Mouse (Mus musculus) forebrain, embryonic 15.5 days (tissue): ENCODE results near the gene Slc6a9. TPM values are rescaled to one million over a fixed set of nuclear protein-coding genes. Genes with fewer than 3 reads are reported as not detected.

ENCODE experiments used
- ATAC-seq: fragments of 200-750 bp; cut with Nextera tagmentation; replicated peaks from 2 replicates; pipeline ENCODE4 v1.8.0; 2017; ENCODE audit warnings: mild to moderate bottlenecking, moderate TSS enrichment, moderate library complexity
- H3K27ac ChIP-seq: fragments of 300-500 bp; sonication (generic); replicated peaks from 2 replicates; pipeline ENCODE4 v1.5.1; 2015; ENCODE audit warnings: mild to moderate bottlenecking, inconsistent platforms
- H3K27me3 ChIP-seq: fragments of 300-500 bp; sonication (generic); 2 replicates; pipeline ENCODE4 v1.6.1; 2015; ENCODE audit warnings: inconsistent platforms
- H3K36me3 ChIP-seq: fragments of 300-500 bp; sonication (generic); 2 replicates; pipeline ENCODE4 v1.6.1; 2015; ENCODE audit warnings: mild to moderate bottlenecking, inconsistent platforms
- H3K4me1 ChIP-seq: fragments of 300-500 bp; sonication (generic); 2 replicates; pipeline ENCODE4 v1.6.1; 2015; ENCODE audit warnings: inconsistent platforms
- H3K4me2 ChIP-seq: fragments of 300-500 bp; sonication (generic); replicated peaks from 2 replicates; pipeline ENCODE4 v1.6.1; 2015; ENCODE audit warnings: mild to moderate bottlenecking, inconsistent platforms
- H3K4me3 ChIP-seq: fragments of 300-500 bp; sonication (generic); 2 replicates; pipeline ENCODE4 v1.5.1; 2015; ENCODE audit warnings: mild to moderate bottlenecking, inconsistent platforms
- H3K9ac ChIP-seq: fragments of 300-500 bp; sonication (generic); replicated peaks from 2 replicates; pipeline ENCODE4 v1.6.1; 2015; ENCODE audit warnings: mild to moderate bottlenecking, inconsistent platforms
- H3K9me3 ChIP-seq: fragments of 300-500 bp; sonication (generic); 2 replicates; pipeline ENCODE4 v1.6.1; 2016; ENCODE audit warnings: inconsistent platforms
- WGBS: fragments of 180-500 bp; shearing (Covaris S2); methylation state at CpG from one replicate; pipeline ENCODE4 v1.1.7; 2015; ENCODE audit warnings: mixed read lengths; 5-methylcytosine and 5-hydroxymethylcytosine counted together
- polyA plus RNA-seq: library from polyadenylated mRNA; unstranded; fragments of >200 nt; fragmentation: Nextera tagmentation; extraction: Ambion mirVana; gene quantifications from 2 replicates; pipeline ENCODE4 v1.2.1, GENCODE M21; 2015

Gene Slc6a9
- polyA plus RNA-seq: 9.0 and 11.3 TPM in 2 replicates

DNA sequence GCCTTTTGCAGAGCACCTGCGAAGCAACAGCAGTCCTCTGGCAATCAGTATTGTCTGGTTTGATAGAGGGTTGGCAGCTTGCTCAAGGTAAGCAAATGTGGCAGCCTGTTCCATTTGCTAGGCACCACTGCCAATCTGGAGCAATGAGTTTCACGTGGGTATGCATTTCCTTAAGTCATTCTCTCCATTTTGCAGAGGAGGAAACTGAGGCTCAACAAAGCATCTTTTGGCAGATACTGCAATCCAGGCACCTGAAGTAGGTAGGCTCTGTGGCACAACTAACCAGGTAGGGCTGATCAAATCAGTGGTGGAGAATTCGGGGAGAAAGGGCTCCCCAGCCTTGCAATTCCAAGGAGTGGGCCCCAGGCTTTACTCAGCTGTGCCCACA is at the start of gene Slc6a9:
TSS of gene Slc6a9 (plus strand) at position 50 of the 388 bp plus-strand sequence.
- Histone ChIP-seq H3K27me3 (no peaks in the 10 kb centered on the region), H3K4me2 (peak within 1 kb of the TSS; percentile 99), H3K9ac (peak within 1 kb of the TSS; percentile 78), H3K4me1 (peaks cover 19% of the 10 kb centered on the region), H3K9me3 (no peaks in the 10 kb centered on the region), H3K4me3 (peak within 1 kb of the TSS; percentile 66), H3K27ac (peak within 1 kb of the TSS; percentile 82), H3K36me3 (no peaks in the 10 kb centered on the region)
- ATAC-seq: no peak
- 12% methylated on average over 3 of the region's 3 CpGs for WGBS

DNA sequence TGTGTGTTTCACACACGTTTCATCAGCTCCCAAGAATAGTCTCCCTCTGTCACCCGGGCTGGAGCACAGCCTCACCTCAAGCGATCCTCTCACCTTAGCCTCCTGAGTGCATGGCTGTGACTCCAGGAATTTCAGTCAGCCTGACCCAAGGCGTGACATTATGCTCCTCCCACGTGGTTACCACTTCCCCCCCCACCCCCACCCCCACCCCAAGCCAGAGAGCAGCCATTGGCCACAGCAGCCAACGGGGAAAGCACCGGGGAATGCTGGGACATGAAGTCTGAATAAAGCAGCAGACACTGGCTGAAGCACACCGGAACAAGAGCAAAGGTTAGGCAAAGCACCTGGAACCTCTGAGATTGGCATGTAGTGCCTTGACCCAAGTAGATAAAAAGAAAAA is 47.3 kb upstream of the Slc6a9 start:
- Histone ChIP-seq H3K4me1 (no peaks in the 10 kb centered on the region), H3K9me3 (no peaks in the 10 kb centered on the region), H3K36me3 (no peaks in the 10 kb centered on the region), H3K27ac (no peak overlapping the region), H3K27me3 (no peaks in the 10 kb centered on the region), H3K4me2 (no peak overlapping the region), H3K4me3 (no peak overlapping the region), H3K9ac (no peak overlapping the region)
- 45% methylated on average over 8 of the region's 8 CpGs for WGBS
- peak; percentile 48; the same call in 1 of the 2 replicates for ATAC-seq

DNA sequence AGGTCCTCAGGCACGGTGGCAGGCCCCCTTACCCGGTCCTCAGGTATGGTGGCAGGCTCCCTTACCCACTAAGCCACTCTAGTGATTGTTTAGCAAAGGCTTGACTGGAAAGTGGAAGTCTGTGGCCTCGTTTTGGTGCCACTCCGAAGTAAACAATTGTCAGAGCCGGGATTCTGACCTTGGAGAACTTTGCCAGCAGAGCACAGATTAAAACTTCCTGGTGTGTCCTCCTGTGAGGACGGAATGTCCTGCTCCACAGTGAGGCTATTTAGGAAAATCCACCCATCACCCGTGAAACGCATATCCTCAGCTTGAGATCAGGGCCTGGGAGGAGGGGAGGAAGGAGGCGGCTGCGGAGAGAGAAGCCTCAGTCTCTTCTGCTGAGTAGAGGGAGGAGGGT is 46.0 kb upstream of the Slc6a9 start:
- no peak overlapping the region for H3K27ac ChIP-seq
- no peaks in the 10 kb centered on the region for H3K27me3 ChIP-seq
- ATAC-seq: no peak
- no peak overlapping the region for H3K9ac ChIP-seq
- H3K4me2 ChIP-seq: no peak overlapping the region
- H3K4me3 ChIP-seq: no peak overlapping the region
- no peaks in the 10 kb centered on the region for H3K36me3 ChIP-seq
- no peaks in the 10 kb centered on the region for H3K9me3 ChIP-seq
- no peaks in the 10 kb centered on the region for H3K4me1 ChIP-seq
- 74% methylated on average over 10 of the region's 10 CpGs for WGBS

DNA sequence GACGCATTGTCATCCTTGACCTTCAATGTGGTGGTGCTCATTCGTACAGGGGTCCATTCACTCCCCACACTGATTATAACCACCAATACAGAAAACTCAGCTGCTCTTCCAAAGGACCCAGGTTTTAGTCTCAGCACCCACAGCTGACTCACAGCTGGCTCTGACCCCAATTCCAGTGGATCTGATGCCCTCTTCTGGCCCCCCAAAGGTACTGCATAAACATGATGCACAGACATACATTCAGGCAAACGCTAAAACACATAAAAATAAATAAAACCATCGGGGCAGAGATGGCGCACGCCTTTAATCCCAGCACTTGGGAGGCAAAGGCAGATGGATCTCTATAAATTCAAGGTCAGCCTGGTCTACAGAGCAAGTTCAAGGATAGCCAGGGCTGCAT is 34.4 kb upstream of the Slc6a9 start:
- Histone ChIP-seq H3K27me3 (no peaks in the 10 kb centered on the region), H3K9ac (no peak overlapping the region), H3K27ac (no peak overlapping the region), H3K9me3 (no peaks in the 10 kb centered on the region), H3K4me1 (no peaks in the 10 kb centered on the region), H3K4me3 (no peak overlapping the region), H3K4me2 (no peak overlapping the region), H3K36me3 (no peaks in the 10 kb centered on the region)
- WGBS: 84% methylated on average over 6 of the region's 6 CpGs
- no peak for ATAC-seq

DNA sequence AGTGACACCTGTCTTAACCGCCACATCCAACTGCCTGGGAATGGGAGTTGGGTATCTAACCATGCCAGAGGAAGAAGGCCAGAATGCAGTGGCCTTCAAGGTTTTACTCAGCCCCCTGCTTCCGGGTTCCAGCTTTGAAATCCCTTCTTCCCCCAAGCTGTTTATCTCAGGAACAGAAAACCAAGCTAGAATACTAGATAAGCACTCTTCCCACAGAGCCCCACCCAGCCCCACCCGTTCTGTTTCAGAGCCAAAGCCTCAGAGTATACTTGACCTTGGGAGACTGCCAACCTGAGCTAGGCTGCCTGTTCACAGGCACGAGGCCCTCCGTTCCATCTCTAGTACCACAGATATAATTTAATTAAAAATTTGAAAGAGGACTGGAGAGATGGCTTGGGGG is 27.3 kb upstream of the Slc6a9 start:
- WGBS: 67% methylated on average over 5 of the region's 5 CpGs
- no peaks in the 10 kb centered on the region for H3K36me3 ChIP-seq

DNA sequence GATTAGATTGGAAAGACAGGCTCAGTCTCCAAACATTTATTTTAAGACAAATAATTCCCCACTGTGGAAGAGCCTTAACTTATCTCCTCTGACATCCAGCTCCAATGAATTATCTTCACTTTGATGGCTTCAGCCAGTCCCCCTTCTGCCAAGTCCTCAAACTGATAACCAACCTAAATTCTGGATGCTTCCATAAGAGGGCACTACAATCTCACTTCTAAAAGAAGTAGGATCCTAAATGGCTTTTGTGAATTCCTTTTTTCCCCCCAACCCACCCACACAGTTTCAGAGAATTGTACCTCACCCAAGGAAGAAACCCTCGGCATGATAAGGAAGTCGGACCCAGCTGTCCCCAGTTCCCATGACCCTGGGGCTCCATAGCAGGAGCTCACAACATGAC is 23.4 kb upstream of the Slc6a9 start:
- Histone ChIP-seq H3K9me3 (no peaks in the 10 kb centered on the region), H3K27me3 (no peaks in the 10 kb centered on the region), H3K36me3 (no peaks in the 10 kb centered on the region), H3K4me2 (no peak overlapping the region), H3K27ac (no peak overlapping the region), H3K4me1 (no peaks in the 10 kb centered on the region), H3K9ac (no peak overlapping the region), H3K4me3 (no peak overlapping the region)
- WGBS: 66% methylated on average over 2 of the region's 2 CpGs
- ATAC-seq: no peak

More for the DNA sequence above, 27.3 kb upstream of the Slc6a9 start:
- H3K4me2 ChIP-seq: no peak overlapping the region
- H3K27ac ChIP-seq: no peak overlapping the region
- H3K9ac ChIP-seq: no peak overlapping the region
- H3K27me3 ChIP-seq: no peaks in the 10 kb centered on the region
- H3K4me1 ChIP-seq: no peaks in the 10 kb centered on the region
- H3K9me3 ChIP-seq: no peaks in the 10 kb centered on the region
- H3K4me3 ChIP-seq: no peak overlapping the region
- ATAC-seq: no peak

DNA sequence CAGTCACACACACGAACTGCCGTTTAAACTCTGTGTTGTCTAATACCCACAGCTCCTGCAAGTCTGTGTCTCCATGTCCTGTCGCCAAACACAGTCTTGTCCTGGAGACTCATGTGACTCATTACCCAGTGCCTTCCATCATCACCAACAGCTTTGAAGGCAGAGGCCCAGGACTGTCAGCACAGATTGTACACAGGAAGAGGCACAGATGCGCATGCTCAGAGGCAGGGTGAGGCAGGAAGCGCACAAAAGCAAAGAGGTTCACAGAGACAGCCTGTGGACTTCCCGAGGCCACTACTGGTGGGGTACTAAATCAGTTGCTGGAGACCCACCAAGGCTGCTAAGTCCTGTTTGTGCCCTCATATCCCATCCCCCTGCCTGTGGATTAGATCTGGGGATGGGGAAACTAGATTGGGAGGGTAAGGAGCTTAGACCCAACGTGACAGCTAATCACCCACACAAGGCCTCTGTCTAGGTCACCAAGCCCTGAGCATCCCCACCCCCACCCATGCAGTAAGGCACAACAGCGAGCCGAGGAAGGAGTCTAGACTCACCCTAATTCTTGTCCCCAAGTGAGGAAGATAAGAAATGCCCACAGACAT is 20.6 kb upstream of the Slc6a9 start:
- no peak for ATAC-seq
- Histone ChIP-seq H3K4me1 (no peaks in the 10 kb centered on the region), H3K9me3 (no peaks in the 10 kb centered on the region), H3K27ac (no peak overlapping the region), H3K4me2 (no peak overlapping the region), H3K27me3 (no peaks in the 10 kb centered on the region), H3K4me3 (no peak overlapping the region), H3K9ac (no peak overlapping the region), H3K36me3 (no peaks in the 10 kb centered on the region)
- 65% methylated on average over 9 of the region's 9 CpGs for whole genome bisulfite sequencing

DNA sequence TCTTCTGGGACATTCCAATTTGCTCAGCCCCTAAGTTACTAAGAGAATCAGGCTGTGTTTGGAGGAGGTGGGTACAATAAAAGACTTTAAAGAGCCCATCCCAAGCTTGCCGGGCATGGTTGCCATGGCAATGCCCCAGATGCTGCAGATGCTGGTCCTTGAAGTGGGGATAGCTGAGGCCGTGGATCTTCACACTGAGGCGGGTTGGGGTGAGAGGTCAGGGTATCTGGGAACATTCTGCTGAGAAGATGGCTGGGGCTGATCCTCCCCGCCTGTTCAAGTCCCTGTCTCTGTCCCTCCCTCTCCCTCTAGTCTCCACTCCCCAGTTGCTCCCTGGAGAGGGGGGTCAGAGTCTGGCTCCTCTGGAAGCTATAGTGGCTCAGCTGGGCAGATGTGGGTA is 20.0 kb upstream of the Slc6a9 start:
- H3K27ac ChIP-seq: no peak overlapping the region
- H3K27me3 ChIP-seq: no peaks in the 10 kb centered on the region
- H3K9me3 ChIP-seq: no peaks in the 10 kb centered on the region
- no peak for ATAC-seq
- H3K4me2 ChIP-seq: no peak overlapping the region
- H3K4me3 ChIP-seq: no peak overlapping the region
- WGBS: 53% methylated on average over 4 of the region's 4 CpGs
- no peaks in the 10 kb centered on the region for H3K4me1 ChIP-seq
- H3K9ac ChIP-seq: no peak overlapping the region
- no peaks in the 10 kb centered on the region for H3K36me3 ChIP-seq

DNA sequence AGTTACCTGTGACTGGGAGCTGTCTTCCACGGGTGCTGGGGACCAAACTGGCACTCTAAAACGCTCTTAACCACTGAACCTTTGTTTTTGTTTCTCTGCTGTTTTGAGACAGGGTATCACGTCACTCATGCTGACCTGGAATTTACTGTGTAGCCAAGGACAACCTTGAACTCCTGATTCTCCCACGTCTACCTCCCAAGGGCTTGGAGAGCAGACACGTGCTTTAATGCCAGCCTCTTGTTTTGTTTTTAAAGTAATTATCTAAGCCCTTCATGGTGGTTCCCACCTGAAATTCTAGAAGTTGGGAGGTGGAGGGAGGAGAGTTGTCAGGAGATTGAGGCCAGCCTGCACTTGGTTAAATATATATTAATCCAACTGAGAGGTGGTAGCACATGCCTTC is 17.5 kb upstream of the Slc6a9 start:
- H3K9ac ChIP-seq: no peak overlapping the region
- H3K27ac ChIP-seq: no peak overlapping the region
- no peak overlapping the region for H3K4me3 ChIP-seq
- no peaks in the 10 kb centered on the region for H3K4me1 ChIP-seq
- H3K27me3 ChIP-seq: no peaks in the 10 kb centered on the region
- WGBS: 77% methylated on average over 5 of the region's 5 CpGs
- H3K9me3 ChIP-seq: no peaks in the 10 kb centered on the region
- no peak overlapping the region for H3K4me2 ChIP-seq
- ATAC-seq: no peak
- no peaks in the 10 kb centered on the region for H3K36me3 ChIP-seq

DNA sequence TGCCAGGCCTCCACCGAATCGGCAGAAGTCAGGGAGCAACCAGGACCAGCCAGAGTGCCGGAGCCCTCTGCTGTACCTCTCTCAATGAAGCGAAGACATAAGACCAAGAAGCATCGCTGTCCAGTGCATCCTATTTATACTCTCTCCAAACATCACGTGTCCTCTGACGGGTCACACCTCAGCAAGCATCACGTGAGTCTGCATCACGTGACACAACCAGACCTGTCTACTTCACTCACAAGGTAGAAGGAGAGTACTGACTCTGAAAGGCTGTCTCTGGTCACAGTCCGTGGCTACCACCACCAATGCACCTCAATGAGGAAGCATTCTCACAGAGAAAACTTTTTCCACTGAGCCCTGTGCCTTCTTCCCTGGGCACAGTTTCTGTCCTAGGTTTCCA is 16.3 kb upstream of the Slc6a9 start:
- Histone ChIP-seq H3K4me3 (no peak overlapping the region), H3K4me2 (no peak overlapping the region), H3K36me3 (no peaks in the 10 kb centered on the region), H3K9me3 (no peaks in the 10 kb centered on the region), H3K9ac (no peak overlapping the region), H3K27ac (no peak overlapping the region), H3K4me1 (no peaks in the 10 kb centered on the region), H3K27me3 (no peaks in the 10 kb centered on the region)
- WGBS: 91% methylated on average over 10 of the region's 10 CpGs
- no peak for ATAC-seq

DNA sequence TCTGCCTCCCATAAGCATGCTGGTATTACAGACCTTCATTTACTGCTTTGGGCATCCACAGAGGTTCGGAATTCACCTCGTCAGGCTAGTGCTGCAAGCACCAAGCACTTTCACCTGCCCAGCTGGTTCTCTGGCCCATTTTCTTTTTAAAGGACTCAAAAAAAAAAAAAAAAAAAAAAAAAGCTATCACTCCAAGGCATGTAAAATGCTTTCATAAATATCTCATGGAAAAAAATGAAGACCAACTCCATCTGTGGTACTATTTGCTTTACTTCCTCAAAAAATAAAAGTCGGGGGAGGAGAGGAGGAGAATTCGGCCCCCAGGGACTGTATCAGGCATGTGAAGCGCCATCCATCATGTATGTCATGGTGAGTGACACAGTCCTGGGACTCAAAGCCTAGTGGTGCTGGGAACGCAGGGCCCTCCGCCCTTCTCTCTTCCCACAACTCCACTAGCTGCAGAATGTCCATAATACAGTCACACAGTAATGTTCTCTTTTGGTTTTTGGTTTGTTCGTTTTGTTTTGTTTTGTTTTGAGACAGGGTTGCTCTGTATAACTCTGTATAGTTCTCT is 5.6 kb upstream of the Slc6a9 start:
- H3K27ac ChIP-seq: no peak overlapping the region
- 78% methylated on average over 8 of the region's 8 CpGs for WGBS

DNA sequence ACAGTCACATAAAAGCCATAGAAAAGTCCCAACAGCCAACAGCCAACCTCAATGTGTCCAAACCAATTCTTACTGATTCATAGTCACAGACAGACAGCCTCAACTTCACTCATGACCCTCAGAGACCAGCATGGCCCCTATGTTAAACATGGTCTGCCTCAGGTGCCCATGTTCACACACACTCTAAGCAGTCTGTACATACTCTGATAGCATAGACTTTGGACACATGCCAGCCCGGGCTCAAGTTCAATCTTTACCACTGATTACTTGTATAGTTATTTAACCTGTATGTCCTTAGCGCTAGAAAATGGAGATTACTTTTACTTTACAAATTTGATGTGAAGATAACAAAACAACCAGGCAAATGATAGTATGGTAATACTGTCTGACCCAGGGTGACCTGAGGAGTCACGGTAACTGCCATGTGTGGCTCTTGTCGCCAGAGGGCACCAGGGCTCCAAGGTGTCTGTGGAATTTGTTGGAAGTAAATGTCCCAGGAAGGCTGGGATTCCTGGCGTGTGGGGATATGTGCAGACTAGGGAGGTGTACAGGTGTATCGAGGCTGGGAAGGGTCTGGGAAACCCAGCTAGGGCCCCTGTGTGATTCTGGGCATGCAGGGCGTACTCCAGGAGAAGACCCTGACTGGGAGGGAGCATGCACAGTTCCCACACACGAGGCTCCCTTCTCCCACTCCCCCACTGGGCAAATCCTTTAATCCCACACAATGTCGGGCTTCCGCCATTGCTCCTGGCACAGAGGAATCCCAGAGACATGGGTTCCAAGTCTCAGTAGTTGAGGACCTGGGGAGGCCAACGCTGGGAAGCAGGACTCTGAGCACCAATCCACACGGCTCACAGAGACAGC is 4.8 kb upstream of the Slc6a9 start:
- H3K27ac ChIP-seq: no peak overlapping the region
- no peaks in the 10 kb centered on the region for H3K9me3 ChIP-seq
- no peak overlapping the region for H3K4me3 ChIP-seq
- WGBS: 9% methylated on average over 12 of the region's 12 CpGs
- no peaks in the 10 kb centered on the region for H3K27me3 ChIP-seq
- peak; percentile 41; the same call in 1 of the 2 replicates for ATAC-seq
- peaks cover 11% of the 10 kb centered on the region for H3K4me1 ChIP-seq
- H3K4me2 ChIP-seq: no peak overlapping the region
- H3K36me3 ChIP-seq: no peaks in the 10 kb centered on the region
- H3K9ac ChIP-seq: no peak overlapping the region

More for the DNA sequence above, 5.6 kb upstream of the Slc6a9 start:
- Histone ChIP-seq H3K9me3 (no peaks in the 10 kb centered on the region), H3K4me3 (no peak overlapping the region), H3K36me3 (no peaks in the 10 kb centered on the region), H3K27me3 (no peaks in the 10 kb centered on the region), H3K4me2 (no peak overlapping the region), H3K9ac (no peak overlapping the region), H3K4me1 (peaks cover 7% of the 10 kb centered on the region)
- no peak for ATAC-seq
